Mouse (Mus musculus) midbrain, embryonic 16.5 days (tissue): Measurements from ENCODE around the gene P2ry2. TPM values are rescaled to one million over a fixed set of nuclear protein-coding genes. Genes with fewer than 3 reads are reported as not detected.

Experiments used
- ATAC-seq: fragments of 200-750 bp; cut with Nextera tagmentation; 2 replicates; pipeline ENCODE4 v1.8.0; 2017; ENCODE audit warnings: moderate TSS enrichment
- H3K27ac ChIP-seq: fragments of 300-500 bp; sonication (generic); 2 replicates; pipeline ENCODE4 v1.5.1; 2014; ENCODE audit warnings: mild to moderate bottlenecking, low read length, mixed read lengths
- H3K27me3 ChIP-seq: fragments of 300-500 bp; sonication (generic); 2 replicates; pipeline ENCODE4 v1.6.1; 2014; ENCODE audit warnings: low read depth, low read length, mixed read lengths; ENCODE audit not compliant: control insufficient read depth, insufficient read depth
- H3K36me3 ChIP-seq: fragments of 300-500 bp; sonication (generic); 2 replicates; pipeline ENCODE4 v1.6.1; 2014; ENCODE audit warnings: mild to moderate bottlenecking, low read length, moderate library complexity, mixed read lengths; ENCODE audit not compliant: control insufficient read depth, insufficient read depth
- H3K4me1 ChIP-seq: fragments of 300-500 bp; sonication (generic); 2 replicates; pipeline ENCODE4 v1.6.1; 2014; ENCODE audit warnings: mild to moderate bottlenecking, low read length, mixed read lengths; ENCODE audit not compliant: control insufficient read depth, insufficient read depth
- H3K4me2 ChIP-seq: fragments of 300-500 bp; sonication (generic); 2 replicates; pipeline ENCODE4 v1.6.1; 2014; ENCODE audit warnings: mild to moderate bottlenecking, low read length, mixed read lengths
- H3K4me3 ChIP-seq: fragments of 300-500 bp; sonication (generic); 2 replicates; pipeline ENCODE4 v1.5.1; 2014; ENCODE audit warnings: low read depth, mild to moderate bottlenecking, low read length, moderate library complexity, mixed read lengths
- H3K9ac ChIP-seq: fragments of 300-500 bp; sonication (generic); 2 replicates; pipeline ENCODE4 v1.6.1; 2014; ENCODE audit warnings: low read depth, low read length, mixed read lengths
- H3K9me3 ChIP-seq: fragments of 300-500 bp; sonication (generic); replicated peaks from 2 replicates; pipeline ENCODE4 v1.6.1; 2014; ENCODE audit warnings: mild to moderate bottlenecking, low read length, mixed read lengths; ENCODE audit not compliant: control insufficient read depth, poor library complexity, severe bottlenecking
- WGBS: fragments of 180-500 bp; shearing (Covaris S2); extraction: QIAGEN DNeasy Blood & Tissue Kit; methylation state at CpG from one replicate; pipeline ENCODE4 v1.1.7; 2014; 5-methylcytosine and 5-hydroxymethylcytosine counted together
- polyA plus RNA-seq: library from polyadenylated mRNA; unstranded; fragments of >200 nt; fragmentation: Nextera tagmentation; extraction: Ambion mirVana; gene quantifications from 2 replicates; pipeline ENCODE4 v1.2.1, GENCODE M21; 2015

The P2ry2 gene
- polyA plus RNA-seq, 1 experiment from 2014 or later = 0.21 TPM

- Histone ChIP-seq H3K9ac (no peak overlapping the region), H3K36me3 (no peaks in the 10 kb centered on the region), H3K27me3 (no peaks in the 10 kb centered on the region), H3K4me3 (no peak overlapping the region), H3K4me1 (peaks cover 3% of the 10 kb centered on the region; the same call in 1 of the 2 replicates), H3K9me3 (no peaks in the 10 kb centered on the region), H3K27ac (no peak overlapping the region), H3K4me2 (no peak overlapping the region)
- 35% methylated on average over 21 of the region's 21 CpGs for WGBS
- ATAC-seq = no peak
Observed at GRCm38 (mm10) chr7:100984452-100985395, 27.9 kb downstream of the P2ry2 start.

DNA sequence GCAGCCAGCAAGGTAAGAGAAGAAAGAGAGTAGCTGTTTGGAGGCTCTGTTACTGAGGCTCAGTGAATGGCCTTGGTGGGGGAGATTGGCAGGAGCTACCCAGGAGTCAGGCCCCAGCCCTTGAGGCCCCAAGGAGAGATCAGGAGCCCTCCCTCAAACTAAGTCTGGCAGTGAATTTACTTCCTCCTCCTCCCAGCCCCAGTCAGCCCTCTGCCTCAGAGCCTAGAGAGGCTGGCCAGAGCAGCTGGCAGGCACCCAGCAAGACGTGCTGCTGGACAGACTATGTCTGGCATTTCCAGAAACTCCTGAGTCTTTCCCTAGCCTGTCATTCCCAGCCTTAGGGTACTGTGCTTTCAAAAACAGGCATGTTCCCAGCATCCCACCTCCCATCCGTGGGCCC lies 33.5 kb downstream of the P2ry2 start:
- no peaks in the 10 kb centered on the region for H3K36me3 ChIP-seq
- WGBS = 50% methylated on average over 2 of the region's 2 CpGs
- no peak overlapping the region for H3K27ac ChIP-seq
- no peak overlapping the region for H3K9ac ChIP-seq
- H3K4me3 ChIP-seq = no peak overlapping the region
- H3K9me3 ChIP-seq = no peaks in the 10 kb centered on the region
- ATAC-seq = no peak
- H3K27me3 ChIP-seq = peaks cover 5% of the 10 kb centered on the region
- H3K4me2 ChIP-seq = no peak overlapping the region
- peaks cover 5% of the 10 kb centered on the region; the same call in 1 of the 2 replicates for H3K4me1 ChIP-seq

DNA sequence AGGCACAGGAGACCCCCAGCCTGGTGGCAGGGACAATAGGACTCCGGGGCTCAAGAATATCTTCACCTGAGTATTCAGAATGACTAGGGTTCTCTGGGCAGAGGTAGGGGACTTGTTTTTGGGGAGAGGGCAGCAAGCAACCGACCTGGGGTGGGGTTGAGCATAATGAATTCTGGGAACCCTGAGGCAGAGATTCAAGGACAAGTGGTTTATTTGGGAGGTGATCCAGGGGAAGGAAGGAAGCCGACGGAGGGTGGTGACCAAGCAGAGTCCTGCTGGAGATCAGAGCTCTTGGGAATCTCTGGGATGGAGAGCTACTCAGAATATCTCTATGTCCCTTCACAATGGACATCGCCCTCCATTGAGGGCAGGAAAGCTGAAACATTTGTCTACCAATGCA lies 34.5 kb downstream of the P2ry2 start:
- Histone ChIP-seq H3K4me1 (peaks cover 8% of the 10 kb centered on the region; the same call in 1 of the 2 replicates), H3K9me3 (no peaks in the 10 kb centered on the region), H3K4me2 (no peak overlapping the region), H3K27ac (no peak overlapping the region), H3K27me3 (peaks cover 13% of the 10 kb centered on the region), H3K4me3 (no peak overlapping the region), H3K36me3 (no peaks in the 10 kb centered on the region), H3K9ac (no peak overlapping the region)
- WGBS = 80% methylated on average over 5 of the region's 5 CpGs
- no peak for ATAC-seq

GRCm38 (mm10) chr7:100974135-100974903 lies 38.3 kb downstream of the P2ry2 start, which contains the start of gene P2ry6:
P2ry6 (minus strand) TSS chr7:100974649.
- Histone ChIP-seq H3K4me1 (peaks cover 8% of the 10 kb centered on the region; the same call in 1 of the 2 replicates), H3K9me3 (no peaks in the 10 kb centered on the region), H3K27ac (no peak within 1 kb of the TSS), H3K27me3 (peaks cover 13% of the 10 kb centered on the region), H3K9ac (peak within 1 kb of the TSS; percentile 47; the same call in 1 of the 2 replicates), H3K36me3 (no peaks in the 10 kb centered on the region), H3K4me3 (peak within 1 kb of the TSS; percentile 32), H3K4me2 (peak within 1 kb of the TSS; percentile 60)
- WGBS = 4% methylated on average over 36 of the region's 36 CpGs
- 0 out of 2 replicates have a peak, but pooled peaks have one; percentile 32 for ATAC-seq

DNA sequence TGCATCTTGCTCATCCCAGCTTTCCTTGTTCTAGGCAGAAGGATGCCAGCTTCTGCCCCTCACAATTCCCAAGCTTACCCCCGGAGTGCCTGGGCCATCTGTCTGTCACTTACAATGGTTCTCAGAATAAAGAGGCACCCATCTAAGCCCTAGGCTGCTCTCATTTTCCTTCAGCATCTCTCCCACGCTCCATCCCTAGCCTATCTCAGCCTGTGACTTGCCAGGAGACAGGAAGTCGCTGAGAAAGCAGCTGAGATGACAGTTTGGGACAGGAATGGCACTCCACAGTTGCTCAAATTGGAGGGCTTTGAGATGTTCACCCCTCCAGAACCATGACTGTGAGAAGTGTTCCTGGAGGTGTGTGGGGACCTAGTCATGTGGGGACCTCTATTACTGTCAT lies 39.8 kb downstream of the P2ry2 start:
- Histone ChIP-seq H3K9me3 (no peaks in the 10 kb centered on the region), H3K27me3 (peaks cover 13% of the 10 kb centered on the region), H3K4me2 (no peak overlapping the region), H3K4me3 (no peak overlapping the region), H3K4me1 (peaks cover 8% of the 10 kb centered on the region; the same call in 1 of the 2 replicates), H3K27ac (no peak overlapping the region), H3K9ac (no peak overlapping the region), H3K36me3 (no peaks in the 10 kb centered on the region)
- WGBS = 50% methylated on average over 3 of the region's 3 CpGs
- ATAC-seq = no peak

DNA sequence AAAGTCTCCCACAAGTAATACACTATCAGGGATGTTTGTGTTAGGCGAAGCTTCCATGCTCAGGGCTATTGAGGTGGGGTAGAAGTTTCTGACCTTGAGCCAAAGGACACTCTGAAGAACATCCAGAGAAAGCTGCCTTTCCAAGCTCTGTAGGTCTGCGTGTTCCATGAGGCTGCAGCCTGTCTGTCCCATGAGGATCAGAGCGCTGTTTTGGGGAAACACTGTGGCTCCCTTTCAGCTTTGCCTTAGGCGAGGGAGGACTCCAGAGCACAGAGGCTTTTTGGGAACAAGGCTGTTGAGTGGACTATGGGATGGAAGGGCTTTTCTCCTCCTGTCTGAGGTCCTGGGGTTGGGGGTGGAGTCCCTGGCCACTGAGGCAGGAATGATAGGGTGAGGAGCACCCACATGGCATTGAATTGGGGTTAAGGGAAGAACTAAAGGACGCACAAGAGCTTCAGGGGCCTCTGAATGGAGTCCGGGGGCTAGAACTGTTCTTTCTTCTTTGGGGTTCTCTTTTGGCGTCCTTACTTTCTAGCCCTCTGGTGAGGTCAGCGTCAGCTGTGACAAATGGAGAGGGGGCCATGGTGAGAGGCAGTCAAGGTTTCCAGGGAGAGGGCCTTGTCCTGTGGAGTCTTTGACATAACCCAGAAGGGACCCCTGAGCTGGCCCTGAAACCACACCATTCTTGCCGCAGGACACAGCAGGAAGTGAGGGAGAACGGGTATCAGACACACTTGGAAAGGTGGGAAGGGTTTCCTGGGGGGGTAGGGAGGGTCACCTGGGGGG lies 43.6 kb downstream of the P2ry2 start:
- 82% methylated on average over 10 of the region's 10 CpGs for WGBS

DNA sequence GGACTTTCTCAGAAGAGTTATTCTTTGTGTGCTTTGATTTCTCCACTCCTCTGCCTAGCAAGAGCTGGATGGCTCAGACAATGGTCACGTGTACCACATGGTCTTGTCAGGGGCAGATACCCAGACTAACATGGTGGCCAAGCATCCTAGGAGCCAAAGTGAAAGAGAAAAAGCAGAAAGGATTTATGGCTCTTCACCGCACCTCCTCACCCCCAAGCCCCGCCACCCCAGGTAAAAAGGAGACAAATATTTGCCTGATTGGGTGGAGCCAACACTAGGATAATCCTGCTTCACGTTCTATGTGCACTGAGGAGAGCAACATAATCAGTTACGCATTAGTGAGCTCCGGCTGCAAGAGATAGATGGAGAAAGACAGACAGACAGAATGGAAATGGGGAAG lies 44.3 kb downstream of the P2ry2 start:
- ATAC-seq = no peak
- H3K4me1 ChIP-seq = no peaks in the 10 kb centered on the region
- H3K4me3 ChIP-seq = no peak overlapping the region
- H3K4me2 ChIP-seq = no peak overlapping the region
- H3K36me3 ChIP-seq = no peaks in the 10 kb centered on the region
- H3K9me3 ChIP-seq = no peaks in the 10 kb centered on the region
- peaks cover under 1% of the 10 kb centered on the region; the same call in 1 of the 2 replicates for H3K27me3 ChIP-seq
- no peak overlapping the region for H3K9ac ChIP-seq
- 75% methylated on average over 6 of the region's 6 CpGs for WGBS
- H3K27ac ChIP-seq = no peak overlapping the region

More for the DNA sequence above, 43.6 kb downstream of the P2ry2 start:
- Histone ChIP-seq H3K4me1 (peaks cover 2% of the 10 kb centered on the region; the same call in 1 of the 2 replicates), H3K36me3 (no peaks in the 10 kb centered on the region), H3K27me3 (peaks cover 7% of the 10 kb centered on the region), H3K27ac (no peak overlapping the region), H3K9me3 (no peaks in the 10 kb centered on the region), H3K4me2 (no peak overlapping the region), H3K9ac (no peak overlapping the region), H3K4me3 (no peak overlapping the region)
- no peak for ATAC-seq

- no peak overlapping the region for H3K9ac ChIP-seq
- no peaks in the 10 kb centered on the region for H3K36me3 ChIP-seq
- no peak overlapping the region for H3K4me2 ChIP-seq
- H3K27ac ChIP-seq = no peak overlapping the region
- no peaks in the 10 kb centered on the region for H3K4me1 ChIP-seq
- WGBS = 80% methylated on average over 9 of the region's 9 CpGs
- no peaks in the 10 kb centered on the region for H3K9me3 ChIP-seq
- no peak overlapping the region for H3K4me3 ChIP-seq
- no peaks in the 10 kb centered on the region for H3K27me3 ChIP-seq
- no peak for ATAC-seq
Observed at GRCm38 (mm10) chr7:100967850-100968249, 44.8 kb downstream of the P2ry2 start.
